Mouse (Mus musculus) kidney, embryonic 16.5 days (tissue): ENCODE measurements at regions not wholly inside any gene's neighbourhood (a gene's known extent, or its start where the extent isn't known, plus 50 kb on each side); places are given as distances from the start of the nearest gene placed in this dataset.

Experiments
- ATAC-seq: fragments of 200-750 bp; cut with Nextera tagmentation; 2 replicates; pipeline ENCODE4 v1.8.0; 2017; ENCODE audit warnings: moderate TSS enrichment; ENCODE audit not compliant: low FRiP score, low TSS enrichment
- H3K27ac ChIP-seq: fragments of 300-500 bp; sonication (generic); 2 replicates; pipeline ENCODE4 v1.5.1; 2014; ENCODE audit warnings: low read length
- H3K27me3 ChIP-seq: fragments of 300-500 bp; sonication (generic); 2 replicates; pipeline ENCODE4 v1.6.1; 2014; ENCODE audit warnings: low read length, control low read depth, mixed read lengths; ENCODE audit not compliant: insufficient read depth
- H3K36me3 ChIP-seq: fragments of 300-500 bp; sonication (generic); 2 replicates; pipeline ENCODE4 v1.6.1; 2014; ENCODE audit warnings: low read length, control low read depth, mixed read lengths; ENCODE audit not compliant: insufficient read depth
- H3K4me1 ChIP-seq: fragments of 300-500 bp; sonication (generic); 2 replicates; pipeline ENCODE4 v1.6.1; 2014; ENCODE audit warnings: low read length, control low read depth, mixed read lengths; ENCODE audit not compliant: insufficient read depth
- H3K4me2 ChIP-seq: fragments of 300-500 bp; sonication (generic); replicated peaks from 2 replicates; pipeline ENCODE4 v1.6.1; 2014; ENCODE audit warnings: low read depth, low read length
- H3K4me3 ChIP-seq: fragments of 300-500 bp; sonication (generic); 2 replicates; pipeline ENCODE4 v1.5.1; 2014; ENCODE audit warnings: mild to moderate bottlenecking, low read length
- H3K9ac ChIP-seq: fragments of 300-500 bp; sonication (generic); replicated peaks from 2 replicates; pipeline ENCODE4 v1.6.1; 2014; ENCODE audit warnings: low read length
- H3K9me3 ChIP-seq: fragments of 300-500 bp; sonication (generic); 2 replicates; pipeline ENCODE4 v1.6.1; 2016; ENCODE audit warnings: low read length, control low read depth
- WGBS: fragments of 180-500 bp; shearing (Covaris S2); extraction: QIAGEN DNeasy Blood & Tissue Kit; methylation state at CpG from one replicate; pipeline ENCODE4 v1.1.7; 2014; 5-methylcytosine and 5-hydroxymethylcytosine counted together

- no peaks in the 10 kb centered on the region for H3K36me3 ChIP-seq
- no peak overlapping the region for H3K9ac ChIP-seq
- H3K9me3 ChIP-seq = no peaks in the 10 kb centered on the region
- no peak for ATAC-seq
- WGBS = 84% methylated on average over 7 of the region's 7 CpGs
- H3K4me3 ChIP-seq = no peak overlapping the region
- H3K27me3 ChIP-seq = no peaks in the 10 kb centered on the region
- no peaks in the 10 kb centered on the region for H3K4me1 ChIP-seq
- no peak overlapping the region for H3K27ac ChIP-seq
- H3K4me2 ChIP-seq = no peak overlapping the region
Observed at GRCm38 (mm10) chr17:62546286-62546685, 334.8 kb downstream of the Efna5 start.

DNA sequence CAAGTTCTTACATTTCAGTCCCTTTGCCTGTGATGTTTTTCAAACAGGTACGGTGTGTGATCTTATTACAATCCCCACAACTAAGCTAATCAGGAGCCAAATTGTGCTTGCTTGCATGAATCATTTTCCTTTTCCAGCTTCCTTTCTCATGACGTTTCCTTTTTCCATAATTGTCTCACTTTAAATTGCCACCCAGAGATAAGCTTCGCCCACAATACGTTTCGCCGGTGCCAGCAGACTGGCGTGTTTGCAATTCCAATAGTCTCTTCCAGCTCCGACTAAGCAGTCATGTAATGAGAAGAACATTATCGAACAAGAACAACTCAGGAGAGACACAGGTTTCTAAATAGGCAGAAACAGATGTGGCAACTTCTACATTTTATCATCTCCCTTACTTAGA, 335.8 kb downstream of the Efna5 start:
- no peak overlapping the region for H3K9ac ChIP-seq
- H3K4me3 ChIP-seq = no peak overlapping the region
- H3K27me3 ChIP-seq = no peaks in the 10 kb centered on the region
- ATAC-seq = no peak
- no peaks in the 10 kb centered on the region for H3K4me1 ChIP-seq
- no peak overlapping the region for H3K27ac ChIP-seq
- WGBS = 68% methylated on average over 9 of the region's 9 CpGs
- no peaks in the 10 kb centered on the region for H3K36me3 ChIP-seq
- H3K4me2 ChIP-seq = no peak overlapping the region
- H3K9me3 ChIP-seq = no peaks in the 10 kb centered on the region

- no peaks in the 10 kb centered on the region for H3K9me3 ChIP-seq
- no peak for ATAC-seq
- H3K27ac ChIP-seq = no peak overlapping the region
Observed at GRCm38 (mm10) chr17:62543056-62543975, 337.8 kb downstream of the Efna5 start.

GRCm38 (mm10) chr17:62529911-62530310, 351.2 kb downstream of the Efna5 start:
- H3K4me2 ChIP-seq = no peak overlapping the region

More at GRCm38 (mm10) chr17:62543056-62543975, 337.8 kb downstream of the Efna5 start:
- Histone ChIP-seq H3K4me1 (no peaks in the 10 kb centered on the region), H3K4me3 (no peak overlapping the region), H3K9ac (no peak overlapping the region), H3K27me3 (0 out of 2 replicates have a peak, but pooled peaks cover 2% of the 10 kb centered on the region), H3K4me2 (no peak overlapping the region), H3K36me3 (no peaks in the 10 kb centered on the region)
- WGBS = 74% methylated on average over 18 of the region's 18 CpGs

DNA sequence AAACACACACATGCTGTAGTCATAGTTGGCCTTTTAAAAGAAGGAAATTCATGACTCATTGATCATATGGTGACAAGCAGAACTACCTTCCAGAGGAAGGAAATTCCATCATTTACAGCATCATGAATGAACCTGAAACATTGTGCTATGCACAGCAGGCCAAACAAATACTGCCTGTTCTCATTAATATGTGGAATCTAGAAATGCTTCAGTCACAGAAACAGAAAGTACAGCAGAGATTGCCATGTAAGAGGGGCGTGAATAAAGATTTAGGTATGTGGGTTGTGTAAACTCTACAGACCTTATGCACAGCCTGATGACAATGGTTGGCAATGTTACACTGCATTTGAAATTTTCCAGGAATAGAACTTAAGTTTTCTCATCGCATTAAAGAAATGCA, 353.6 kb downstream of the Efna5 start:
- no peak for ATAC-seq
- Histone ChIP-seq H3K27me3 (no peaks in the 10 kb centered on the region), H3K4me3 (no peak overlapping the region), H3K27ac (no peak overlapping the region), H3K4me1 (no peaks in the 10 kb centered on the region), H3K9me3 (no peaks in the 10 kb centered on the region), H3K4me2 (no peak overlapping the region), H3K36me3 (no peaks in the 10 kb centered on the region), H3K9ac (no peak overlapping the region)
- WGBS = 88% methylated on average over 2 of the region's 2 CpGs

More at GRCm38 (mm10) chr17:62529911-62530310, 351.2 kb downstream of the Efna5 start:
- Histone ChIP-seq H3K9ac (no peak overlapping the region), H3K27ac (no peak overlapping the region), H3K36me3 (no peaks in the 10 kb centered on the region), H3K9me3 (no peaks in the 10 kb centered on the region), H3K27me3 (no peaks in the 10 kb centered on the region), H3K4me1 (no peaks in the 10 kb centered on the region), H3K4me3 (no peak overlapping the region)
- ATAC-seq = no peak
- WGBS = 59% methylated on average over 2 of the region's 2 CpGs

DNA sequence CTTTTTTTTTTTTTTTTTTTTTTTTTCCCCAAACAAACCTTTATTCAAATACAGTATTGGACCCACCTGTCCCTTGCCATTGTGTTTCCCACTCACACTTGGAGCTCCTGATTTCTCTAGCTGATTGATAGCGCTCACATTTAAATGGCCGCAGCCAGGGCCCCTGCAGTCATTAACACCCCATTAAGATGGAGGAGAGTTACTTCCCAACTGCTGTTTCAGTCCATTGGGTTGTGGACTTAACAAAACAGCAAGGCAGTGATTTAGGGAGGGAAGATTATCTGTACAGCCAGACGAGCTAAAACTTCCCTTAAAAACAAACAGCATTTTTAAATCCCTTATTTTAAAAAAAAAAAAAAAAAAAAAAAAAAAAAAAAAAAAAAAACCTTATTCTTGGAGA, 367.5 kb downstream of the Efna5 start:
- Histone ChIP-seq H3K27me3 (no peaks in the 10 kb centered on the region), H3K4me3 (no peak overlapping the region), H3K36me3 (no peaks in the 10 kb centered on the region), H3K9ac (no peak overlapping the region), H3K27ac (no peak overlapping the region), H3K9me3 (no peaks in the 10 kb centered on the region), H3K4me2 (no peak overlapping the region), H3K4me1 (peaks cover 15% of the 10 kb centered on the region)
- WGBS = 30% methylated on average over 3 of the region's 3 CpGs
- ATAC-seq = peak; percentile 84; the same call in 1 of the 2 replicates

- Histone ChIP-seq H3K27ac (no peak overlapping the region), H3K4me1 (peaks cover 15% of the 10 kb centered on the region), H3K36me3 (no peaks in the 10 kb centered on the region), H3K9ac (no peak overlapping the region), H3K4me3 (no peak overlapping the region), H3K9me3 (no peaks in the 10 kb centered on the region), H3K4me2 (no peak overlapping the region), H3K27me3 (no peaks in the 10 kb centered on the region)
- ATAC-seq = no peak
- 91% methylated on average over 4 of the region's 4 CpGs for WGBS
Observed at GRCm38 (mm10) chr17:62510184-62510583, 370.9 kb downstream of the Efna5 start.

DNA sequence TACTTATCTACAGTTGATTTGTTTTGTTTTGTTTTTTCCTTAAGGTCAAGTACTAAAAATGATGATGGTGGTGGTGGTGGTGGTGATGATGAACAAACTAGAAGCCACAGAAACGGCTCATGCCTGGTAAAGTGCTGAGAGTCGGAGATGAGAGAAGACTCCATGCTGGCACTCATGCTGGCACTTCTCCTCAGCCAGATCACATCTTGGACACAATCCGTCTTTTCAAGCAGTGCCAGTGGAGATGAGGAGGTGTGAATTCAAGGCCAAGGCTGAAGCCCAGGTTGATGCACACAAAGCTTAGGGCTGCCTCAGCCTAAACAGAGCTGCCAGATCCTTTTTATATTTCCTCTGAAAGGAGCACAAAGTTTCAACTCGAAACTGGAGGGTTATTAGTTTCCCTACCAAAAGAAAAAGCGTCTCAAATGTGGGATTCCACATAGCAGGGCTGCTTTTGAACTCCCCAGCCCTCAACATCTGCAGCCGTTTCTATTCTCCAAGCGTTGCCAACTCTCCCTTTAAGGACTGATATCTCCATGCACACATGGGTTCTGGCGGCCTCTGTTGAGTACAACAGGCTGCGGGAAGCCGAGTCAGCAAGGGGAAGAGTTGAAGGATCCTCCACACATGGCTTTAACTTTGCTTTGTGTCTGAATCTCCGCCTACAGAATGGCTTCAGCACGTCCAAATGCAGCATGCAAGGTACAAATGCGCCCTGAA, 373.2 kb downstream of the Efna5 start:
- H3K4me2 ChIP-seq = no peak overlapping the region
- WGBS = 82% methylated on average over 13 of the region's 13 CpGs
- no peak overlapping the region for H3K4me3 ChIP-seq
- no peaks in the 10 kb centered on the region for H3K27me3 ChIP-seq
- ATAC-seq = no peak
- H3K9ac ChIP-seq = no peak overlapping the region
- H3K27ac ChIP-seq = no peak overlapping the region
- H3K4me1 ChIP-seq = peaks cover 12% of the 10 kb centered on the region
- no peaks in the 10 kb centered on the region for H3K36me3 ChIP-seq
- no peaks in the 10 kb centered on the region for H3K9me3 ChIP-seq

GRCm38 (mm10) chr17:62504691-62505090, 376.4 kb downstream of the Efna5 start:
- no peak overlapping the region for H3K9ac ChIP-seq
- no peak for ATAC-seq
- no peak overlapping the region for H3K4me3 ChIP-seq
- H3K4me1 ChIP-seq = no peaks in the 10 kb centered on the region
- no peak overlapping the region for H3K4me2 ChIP-seq
- no peaks in the 10 kb centered on the region for H3K36me3 ChIP-seq
- no peaks in the 10 kb centered on the region for H3K9me3 ChIP-seq
- no peaks in the 10 kb centered on the region for H3K27me3 ChIP-seq
- H3K27ac ChIP-seq = no peak overlapping the region
- 51% methylated on average over 6 of the region's 6 CpGs for WGBS

GRCm38 (mm10) chr17:62470739-62471138, 410.4 kb downstream of the Efna5 start:
- Histone ChIP-seq H3K27me3 (no peaks in the 10 kb centered on the region), H3K4me3 (no peak overlapping the region), H3K36me3 (no peaks in the 10 kb centered on the region), H3K27ac (no peak overlapping the region), H3K9me3 (no peaks in the 10 kb centered on the region), H3K4me2 (no peak overlapping the region), H3K9ac (no peak overlapping the region), H3K4me1 (no peaks in the 10 kb centered on the region)
- 88% methylated on average over 5 of the region's 5 CpGs for WGBS
- ATAC-seq = no peak
